Mouse (Mus musculus) heart, postnatal 10 days (tissue): ENCODE results near the gene P2rx2. TPM values are rescaled to one million over a fixed set of nuclear protein-coding genes. Genes with fewer than 3 reads are reported as not detected.

ENCODE experiments used
- DNase-seq, 2 experiments: peaks; one replicate each; pipeline ENCODE4 v3.0.0; 2021
- intact Hi-C: fragments of 180-260 bp; cut with DNase I; formaldehyde crosslinking; loops from one replicate; pipeline ENCODE4 v1.15.1; 2025
- total RNA-seq, 2 experiments: library from RNA; stranded (reverse); gene quantifications; 2 replicates each; pipeline ENCODE4 v1.2.3; 2021

P2rx2 gene
- total RNA-seq, 2 experiments from 2014 or later: not detected

DNA sequence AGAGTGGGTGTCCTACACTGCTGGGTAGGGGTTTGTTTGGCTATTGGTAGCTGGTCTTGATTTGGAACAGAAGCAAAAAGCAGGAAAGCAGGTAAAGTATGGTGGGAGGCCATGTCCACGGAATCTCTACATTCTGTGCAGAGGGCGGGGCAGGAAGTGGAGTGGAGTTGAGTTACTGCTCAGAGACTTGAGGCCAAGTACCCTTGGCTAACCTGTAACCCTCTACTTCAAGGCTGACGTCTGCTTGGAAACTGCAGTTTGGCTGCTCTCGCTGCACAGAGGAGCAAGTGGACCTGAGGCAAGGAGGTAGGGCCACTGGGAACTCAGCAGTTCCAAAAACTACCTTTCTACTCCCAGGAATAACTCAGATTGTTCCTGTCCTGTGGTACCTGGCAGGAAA lies 1.5 kb upstream of the P2rx2 start, which contains the start of gene Lrcol1:
Gene Lrcol1 (plus strand): TSS at position 207 of the 400 bp plus-strand sequence.
- no peak for DNase-seq
- intact Hi-C loops: no loop called here

DNA sequence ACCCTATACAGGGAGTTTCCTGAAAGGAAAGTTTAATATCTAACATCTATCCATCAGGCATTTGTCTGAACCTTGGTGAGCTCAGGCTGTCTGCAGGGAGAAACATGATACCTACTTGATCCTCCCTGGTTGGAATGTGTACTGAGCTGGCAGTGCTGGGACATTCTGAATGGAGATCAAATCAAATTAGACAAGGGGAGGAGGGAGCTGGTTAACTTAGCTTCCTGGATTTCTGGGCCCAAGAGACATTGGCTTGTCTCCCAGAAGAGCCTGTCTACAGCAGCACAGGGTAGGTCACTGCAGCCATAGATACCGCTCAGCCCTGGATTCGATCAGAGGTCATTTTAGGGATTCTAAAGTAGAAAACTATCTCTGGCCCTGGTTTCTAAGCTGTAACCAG lies 4.2 kb downstream of the P2rx2 start:
- DNase-seq: peak; percentile 18 to 33

DNA sequence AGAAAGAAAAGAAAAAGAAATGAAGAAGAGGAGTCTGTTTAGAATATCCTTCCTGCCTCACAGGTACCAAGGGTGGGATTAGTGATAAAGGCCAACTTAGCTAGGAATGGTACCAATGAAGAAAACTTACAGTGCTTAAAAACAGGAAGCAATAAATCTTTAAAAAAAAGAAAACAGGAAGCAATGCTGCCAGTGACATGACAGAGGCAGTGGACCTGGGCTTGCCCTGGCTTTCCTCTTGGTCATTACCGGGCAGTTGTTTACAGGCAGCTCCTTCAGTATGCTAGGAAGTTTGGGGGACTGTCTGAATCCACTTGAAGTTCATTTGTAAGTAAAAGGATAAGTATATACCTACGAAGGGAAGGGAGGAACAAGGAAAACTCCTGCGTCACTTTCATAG lies 12.5 kb downstream of the P2rx2 start:
- intact Hi-C loops: no loop called here
- DNase-seq: no peak

More for the DNA sequence above, 4.2 kb downstream of the P2rx2 start:
- intact Hi-C loops: no loop called here

DNA sequence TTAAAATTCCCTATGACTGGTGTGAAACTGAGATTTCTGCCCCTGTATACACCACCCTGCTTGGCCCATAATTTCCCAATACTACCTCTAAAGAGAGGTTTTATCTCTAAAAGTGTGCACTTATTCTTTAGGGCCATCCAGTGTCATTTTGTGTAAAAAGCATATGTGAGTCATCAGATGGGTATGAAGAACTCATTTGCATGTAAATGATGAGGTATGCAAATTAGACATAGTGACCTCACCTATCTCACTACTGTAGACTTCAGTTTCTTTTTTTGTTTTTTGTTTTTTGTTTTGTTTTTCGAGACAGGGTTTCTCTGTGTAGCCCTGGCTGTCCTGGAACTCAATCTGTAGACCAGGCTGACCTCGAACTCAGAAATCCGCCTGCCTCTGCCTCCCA lies 29.9 kb downstream of the P2rx2 start:
- intact Hi-C loops: no loop called here
- no peak for DNase-seq

DNA sequence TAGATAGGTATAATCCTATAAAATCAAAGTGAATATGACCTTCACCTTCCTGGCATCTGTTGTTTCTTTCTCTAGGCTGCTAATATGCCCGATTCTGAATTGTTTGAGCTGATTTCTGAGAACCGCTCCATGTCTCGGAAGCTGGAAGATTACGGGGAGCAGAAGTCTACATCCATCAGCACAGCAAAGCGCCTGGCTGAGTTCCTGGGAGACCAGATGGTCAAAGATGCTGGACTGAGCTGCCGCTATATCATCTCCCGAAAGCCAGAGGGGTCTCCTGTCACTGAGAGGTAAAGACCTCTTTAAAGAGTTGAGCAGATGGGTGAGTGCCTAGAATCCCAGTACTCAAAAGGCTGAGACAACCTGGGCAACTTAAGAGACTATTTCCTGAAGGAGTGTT lies 34.2 kb downstream of the P2rx2 start:
- intact Hi-C loops: no loop called here
- no peak for DNase-seq

DNA sequence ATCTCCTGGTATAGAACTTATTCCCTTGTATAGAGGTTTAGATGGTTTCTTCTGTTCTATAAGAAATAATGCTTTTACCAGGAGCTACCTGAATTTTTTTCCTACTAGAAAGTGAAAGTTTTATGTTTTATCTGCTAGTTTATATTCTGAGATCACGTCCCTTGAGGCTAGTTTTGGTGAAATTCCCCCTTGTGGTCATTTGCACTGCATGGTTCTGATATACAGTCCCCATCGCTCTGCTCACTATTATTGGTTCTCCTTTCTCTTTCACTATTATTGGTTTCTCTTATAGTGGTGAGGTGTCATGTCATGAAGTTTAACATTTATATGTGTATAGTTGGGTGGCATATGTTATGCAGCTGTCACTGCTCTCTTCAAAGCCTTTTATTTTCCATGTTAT lies 42.4 kb downstream of the P2rx2 start:
- DNase-seq: no peak
- intact Hi-C loops: no loop called here

DNA sequence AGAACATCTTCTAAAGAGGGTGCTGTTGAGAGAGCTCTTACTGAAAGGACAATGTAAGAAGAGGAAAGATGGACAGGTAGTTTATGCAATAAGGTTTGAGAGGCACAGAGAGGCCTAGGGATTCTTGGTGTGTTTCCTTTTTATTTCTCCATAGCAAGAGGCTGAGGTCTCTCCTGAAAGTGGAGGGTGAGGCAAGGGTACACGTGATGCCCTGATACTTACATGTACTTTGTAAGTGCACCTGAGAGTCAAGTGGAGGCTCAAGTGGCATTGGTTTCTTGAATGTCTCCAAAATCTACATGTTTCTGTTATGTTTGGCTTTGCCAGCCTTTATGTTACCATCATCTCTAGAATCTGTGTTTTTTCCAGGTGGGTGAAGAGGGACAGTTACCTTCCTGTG lies 46.4 kb downstream of the P2rx2 start:
- intact Hi-C loops: no loop called here
- DNase-seq: no peak

DNA sequence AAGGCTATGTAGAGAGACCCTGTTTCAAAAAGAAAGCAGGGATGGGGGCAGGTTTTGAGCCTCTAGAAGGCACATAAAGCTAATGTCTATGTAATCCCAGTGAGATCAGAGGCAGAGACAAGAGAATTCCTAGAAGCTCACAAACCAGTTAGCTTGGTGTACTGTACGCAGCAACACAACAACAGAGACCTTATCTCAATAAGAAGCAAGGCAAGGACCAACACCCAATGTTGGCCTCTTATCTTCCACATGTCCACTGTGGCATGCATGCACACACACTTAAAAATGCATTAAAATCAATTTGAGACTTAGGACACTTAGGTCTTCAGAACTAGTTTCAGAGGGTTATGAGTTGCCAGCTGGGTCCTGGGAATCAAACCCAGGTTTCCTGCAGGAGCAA lies 51.4 kb downstream of the P2rx2 start:
- intact Hi-C loops: no loop called here
- DNase-seq: no peak

Other genes with a start within 250 kb of the P2rx2 start
- gene Gm35315, start 248.8 kb downstream of the P2rx2 start, total RNA-seq: under 1 TPM in 1 of 2 experiments, not detected in 1; 0.07 TPM
- gene Plcxd1, start 243.2 kb downstream of the P2rx2 start, total RNA-seq: not detected
- 10 to 100 TPM; 29.8 to 30.1 TPM for gene Gtpbp6, start 235.0 kb downstream of the P2rx2 start, total RNA-seq
- 1 to 10 TPM; 3.4 to 3.7 TPM for gene Zfp605, start 233.1 kb downstream of the P2rx2 start, total RNA-seq
- gene Chfr, start 207.4 kb downstream of the P2rx2 start, total RNA-seq: 10 to 100 TPM; 21.6 to 22.1 TPM
- 10 to 100 TPM; 35.3 to 39.5 TPM for gene Golga3, start 166.5 kb downstream of the P2rx2 start, total RNA-seq
- gene Ankle2, start 112.2 kb downstream of the P2rx2 start, total RNA-seq: 10 to 100 TPM; 28.6 to 34.9 TPM
- 10 to 100 TPM; 35.5 to 39.0 TPM for gene Pgam5, start 73.3 kb downstream of the P2rx2 start, total RNA-seq
- gene Pxmp2, start 57.0 kb downstream of the P2rx2 start, total RNA-seq: 10 to 100 TPM; 25.6 to 28.5 TPM
- gene Pole, start 56.9 kb downstream of the P2rx2 start, total RNA-seq: 1 to 10 TPM; 7.4 to 9.1 TPM
- gene Lrcol1, start 1.5 kb upstream of the P2rx2 start, total RNA-seq: not detected
- 10 to 100 TPM; 51.1 to 55.1 TPM for gene Fbrsl1, start 105.3 kb upstream of the P2rx2 start, total RNA-seq
- not detected for gene Galnt9, start 201.1 kb upstream of the P2rx2 start, total RNA-seq